Mouse (Mus musculus): ENCODE measurements around the gene Trim41. TPM values are rescaled to one million over a fixed set of nuclear protein-coding genes. Genes with fewer than 3 reads are reported as not detected.
A peak's percentile ranks its signal among the peaks of the same experiment; 100 is the strongest.

The Trim41 gene
- polyA plus RNA-seq, 1 experiment from 2014 or later, result 5.0 TPM

GRCm38 (mm10) chr11:48779450-48779849, 37.7 kb downstream of the Trim41 start:
- Histone ChIP-seq H3K4me2 (no peak overlapping the region), H3K9ac (no peak overlapping the region), H3K4me1 (0 out of 2 replicates have a peak, but pooled peaks cover 2% of the 10 kb centered on the region), H3K9me3 (no peaks in the 10 kb centered on the region), H3K27me3 (replicated peaks) (no peaks in the 10 kb centered on the region), H3K4me3 (replicated peaks) (no peak overlapping the region), H3K36me3 (no peaks in the 10 kb centered on the region), H3K27ac (no peak overlapping the region)
- ATAC-seq (ENCODE audit: insufficient read depth, low FRiP score, low read depth), result no peak
- 37% methylated on average over 7 of the region's 7 CpGs for WGBS

GRCm38 (mm10) chr11:48777303-48777702, 39.9 kb downstream of the Trim41 start:
- H3K4me3 ChIP-seq (replicated peaks), result no peak overlapping the region
- no peak overlapping the region for H3K4me2 ChIP-seq
- WGBS, result 80% methylated on average over 9 of the region's 9 CpGs
- no peak overlapping the region for H3K27ac ChIP-seq
- no peaks in the 10 kb centered on the region for H3K27me3 ChIP-seq (replicated peaks)
- H3K9me3 ChIP-seq, result no peaks in the 10 kb centered on the region
- H3K4me1 ChIP-seq, result 0 out of 2 replicates have a peak, but pooled peaks cover 2% of the 10 kb centered on the region
- H3K36me3 ChIP-seq, result no peaks in the 10 kb centered on the region
- no peak overlapping the region for H3K9ac ChIP-seq
- ATAC-seq (ENCODE audit: insufficient read depth, low FRiP score, low read depth), result no peak

GRCm38 (mm10) chr11:48776664-48777063, 40.5 kb downstream of the Trim41 start:
- Histone ChIP-seq H3K27me3 (replicated peaks) (no peaks in the 10 kb centered on the region), H3K27ac (no peak overlapping the region), H3K4me3 (replicated peaks) (no peak overlapping the region), H3K36me3 (no peaks in the 10 kb centered on the region), H3K9ac (no peak overlapping the region), H3K9me3 (no peaks in the 10 kb centered on the region), H3K4me2 (no peak overlapping the region), H3K4me1 (0 out of 2 replicates have a peak, but pooled peaks cover 2% of the 10 kb centered on the region)
- no peak for ATAC-seq (ENCODE audit: insufficient read depth, low FRiP score, low read depth)
- 45% methylated on average over 9 of the region's 9 CpGs for WGBS

- Histone ChIP-seq H3K27ac (no peak overlapping the region), H3K4me2 (peak overlapping the region; percentile 29; the same call in 1 of the 2 replicates), H3K9me3 (no peaks in the 10 kb centered on the region), H3K4me1 (0 out of 2 replicates have a peak, but pooled peaks cover 2% of the 10 kb centered on the region), H3K27me3 (replicated peaks) (no peaks in the 10 kb centered on the region), H3K4me3 (replicated peaks) (no peak overlapping the region), H3K36me3 (no peaks in the 10 kb centered on the region), H3K9ac (no peak overlapping the region)
- 2% methylated on average over 7 of the region's 7 CpGs for WGBS
- ATAC-seq (ENCODE audit: insufficient read depth, low FRiP score, low read depth), result no peak
These were observed 41.7 kb downstream of the Trim41 start for GRCm38 (mm10) chr11:48775483-48775882.

GRCm38 (mm10) chr11:48774443-48775298, 42.5 kb downstream of the Trim41 start:
- ATAC-seq (ENCODE audit: insufficient read depth, low FRiP score, low read depth), result no peak
- no peak overlapping the region for H3K27ac ChIP-seq
- H3K27me3 ChIP-seq (replicated peaks), result no peaks in the 10 kb centered on the region
- peak overlapping the region; percentile 28; the same call in 1 of the 2 replicates for H3K4me2 ChIP-seq
- H3K9me3 ChIP-seq, result no peaks in the 10 kb centered on the region
- H3K4me1 ChIP-seq, result 0 out of 2 replicates have a peak, but pooled peaks cover 2% of the 10 kb centered on the region
- WGBS, result 31% methylated on average over 17 of the region's 17 CpGs
- H3K36me3 ChIP-seq, result no peaks in the 10 kb centered on the region
- H3K9ac ChIP-seq, result no peak overlapping the region
- H3K4me3 ChIP-seq (replicated peaks), result no peak overlapping the region

GRCm38 (mm10) chr11:48771691-48772090, 45.5 kb downstream of the Trim41 start:
- H3K4me1 ChIP-seq, result 0 out of 2 replicates have a peak, but pooled peaks cover 2% of the 10 kb centered on the region
- no peak for ATAC-seq (ENCODE audit: insufficient read depth, low FRiP score, low read depth)
- H3K4me2 ChIP-seq, result no peak overlapping the region
- H3K27me3 ChIP-seq (replicated peaks), result no peaks in the 10 kb centered on the region
- no peak overlapping the region for H3K9ac ChIP-seq
- 14% methylated on average over 2 of the region's 2 CpGs for WGBS
- no peak overlapping the region for H3K27ac ChIP-seq
- no peaks in the 10 kb centered on the region for H3K9me3 ChIP-seq
- H3K36me3 ChIP-seq, result no peaks in the 10 kb centered on the region
- H3K4me3 ChIP-seq (replicated peaks), result no peak overlapping the region

GRCm38 (mm10) chr11:48767195-48767876, 49.8 kb downstream of the Trim41 start:
- no peak overlapping the region for H3K4me3 ChIP-seq (replicated peaks)
- no peak for ATAC-seq (ENCODE audit: insufficient read depth, low FRiP score, low read depth)
- no peaks in the 10 kb centered on the region for H3K4me1 ChIP-seq
- H3K36me3 ChIP-seq, result no peaks in the 10 kb centered on the region
- H3K9me3 ChIP-seq, result no peaks in the 10 kb centered on the region
- WGBS, result 78% methylated on average over 14 of the region's 14 CpGs
- H3K27me3 ChIP-seq (replicated peaks), result no peaks in the 10 kb centered on the region
- H3K9ac ChIP-seq, result no peak overlapping the region
- H3K27ac ChIP-seq, result no peak overlapping the region
- no peak overlapping the region for H3K4me2 ChIP-seq

GRCm38 (mm10) chr11:48764119-48764518, 53.0 kb downstream of the Trim41 start:
- Histone ChIP-seq H3K27me3 (replicated peaks) (no peaks in the 10 kb centered on the region), H3K36me3 (no peaks in the 10 kb centered on the region), H3K27ac (no peak overlapping the region), H3K9ac (no peak overlapping the region), H3K4me2 (no peak overlapping the region), H3K4me1 (no peaks in the 10 kb centered on the region), H3K4me3 (replicated peaks) (no peak overlapping the region), H3K9me3 (no peaks in the 10 kb centered on the region)
- 91% methylated on average over 9 of the region's 9 CpGs for WGBS
- no peak for ATAC-seq (ENCODE audit: insufficient read depth, low FRiP score, low read depth)

- ATAC-seq (ENCODE audit: insufficient read depth, low FRiP score, low read depth), result no peak
- WGBS, result 78% methylated on average over 8 of the region's 8 CpGs
- H3K4me3 ChIP-seq (replicated peaks), result no peak overlapping the region
- no peak overlapping the region for H3K9ac ChIP-seq
- H3K27ac ChIP-seq, result no peak overlapping the region
- H3K36me3 ChIP-seq, result no peaks in the 10 kb centered on the region
- no peaks in the 10 kb centered on the region for H3K9me3 ChIP-seq
- no peaks in the 10 kb centered on the region for H3K27me3 ChIP-seq (replicated peaks)
- H3K4me2 ChIP-seq, result no peak overlapping the region
- no peaks in the 10 kb centered on the region for H3K4me1 ChIP-seq
These were observed 58.1 kb downstream of the Trim41 start for GRCm38 (mm10) chr11:48759021-48759420.

Other genes with a start within 250 kb of the Trim41 start
- 732 and 736 TPM in 2 replicates for gene Rack1, start 17.0 kb downstream of the Trim41 start, polyA plus RNA-seq (2015; fragmentation: Nextera tagmentation; extraction: Ambion mirVana)
- 2.3 and 2.5 TPM in 2 replicates for gene Trim7, start 8.8 kb upstream of the Trim41 start, polyA plus RNA-seq (2015; fragmentation: Nextera tagmentation; extraction: Ambion mirVana)
- gene Gm12184, start 9.3 kb upstream of the Trim41 start, polyA plus RNA-seq (2015; fragmentation: Nextera tagmentation; extraction: Ambion mirVana), result 10.3 and 16.4 TPM in 2 replicates
- gene Irgm1, start 54.3 kb upstream of the Trim41 start, polyA plus RNA-seq (2015; fragmentation: Nextera tagmentation; extraction: Ambion mirVana), result 12.8 and 14.3 TPM in 2 replicates
- gene Gm5431, start 84.9 kb upstream of the Trim41 start, polyA plus RNA-seq (2015; fragmentation: Nextera tagmentation; extraction: Ambion mirVana), result 0.24 and 0.37 TPM in 2 replicates
- 3.5 and 14.5 TPM in 2 replicates for gene Psme2b, start 128.8 kb upstream of the Trim41 start, polyA plus RNA-seq (2015; fragmentation: Nextera tagmentation; extraction: Ambion mirVana)
- gene Olfr56, start 161.5 kb upstream of the Trim41 start, polyA plus RNA-seq (2015; fragmentation: Nextera tagmentation; extraction: Ambion mirVana), result not detected in 2 replicates
- 0.70 and 0.77 TPM in 2 replicates for gene 9930111J21Rik1, start 162.0 kb upstream of the Trim41 start, polyA plus RNA-seq (2015; fragmentation: Nextera tagmentation; extraction: Ambion mirVana)
- 0.03 TPM in 1 of 2 replicates, not detected in the other for gene Gm12185, start 174.9 kb upstream of the Trim41 start, polyA plus RNA-seq (2015; fragmentation: Nextera tagmentation; extraction: Ambion mirVana)
- 1.3 and 2.0 TPM in 2 replicates for gene Tgtp1, start 176.8 kb upstream of the Trim41 start, polyA plus RNA-seq (2015; fragmentation: Nextera tagmentation; extraction: Ambion mirVana)
- gene 9930111J21Rik2, start 233.9 kb upstream of the Trim41 start, polyA plus RNA-seq (2015; fragmentation: Nextera tagmentation; extraction: Ambion mirVana), result 0.96 and 0.98 TPM in 2 replicates
- gene Tgtp2, start 246.9 kb upstream of the Trim41 start, polyA plus RNA-seq (2015; fragmentation: Nextera tagmentation; extraction: Ambion mirVana), result 0.14 and 1.1 TPM in 2 replicates

All from stomach, embryonic 15.5 days (tissue).